Mouse (Mus musculus): Measurements from ENCODE around the gene Myt1. TPM values are rescaled to one million over a fixed set of nuclear protein-coding genes. Genes with fewer than 3 reads are reported as not detected.
"Not testable (repeated sequence)": the region's sequence is repeated elsewhere in the genome, so short reads cannot be mapped to it uniquely, and the experiment has no call there.

Gene Myt1
- total and polyA plus RNA-seq, 2 experiments from 2014 or later, result 7.6 to 57.4 TPM

GRCm38 (mm10) chr2:181787852-181788251 is 24.7 kb downstream of the Myt1 start:
- H3K27me3 ChIP-seq (ENCODE audit: insufficient read depth, low read length), result no peaks in the 10 kb centered on the region
- no peaks in the 10 kb centered on the region for H3K9me3 ChIP-seq (ENCODE audit: low read length)
- ATAC-seq (ENCODE audit: low FRiP score), result no peak
- H3K36me3 ChIP-seq (ENCODE audit: insufficient read depth, low read length), result peaks cover 12% of the 10 kb centered on the region
- H3K4me3 ChIP-seq (ENCODE audit: low read depth, low read length), result no peak overlapping the region
- TF ChIP-seq CTCF (IDR thresholded peaks at IDR 0.05), result no peak
- no peak overlapping the region for H3K27ac ChIP-seq (ENCODE audit: low read depth, low read length)
- no peaks in the 10 kb centered on the region for H3K4me1 ChIP-seq (ENCODE audit: insufficient read depth, low read length)
- DNase-seq (ENCODE audit: low spot score), result no peak
- H3K4me2 ChIP-seq (ENCODE audit: low read depth, low read length, poor library complexity, severe bottlenecking), result no peak overlapping the region
- 44% methylated on average over 5 of the region's 5 CpGs for WGBS
- H3K9ac ChIP-seq (replicated peaks; ENCODE audit: low read length, poor library complexity, severe bottlenecking), result no peak overlapping the region

- no peak for TF ChIP-seq CTCF (IDR thresholded peaks at IDR 0.05)
- WGBS, result 87% methylated on average over 6 of the region's 6 CpGs
Measured at GRCm38 (mm10) chr2:181789396-181789795, 26.3 kb downstream of the Myt1 start.

GRCm38 (mm10) chr2:181793186-181793585 is 30.1 kb downstream of the Myt1 start:
- not testable (repeated sequence) for H3K9me3 ChIP-seq (ENCODE audit: low read length); DNase-seq (ENCODE audit: low spot score); ATAC-seq (ENCODE audit: low FRiP score); H3K27ac ChIP-seq (ENCODE audit: low read depth, low read length); H3K9ac ChIP-seq (replicated peaks; ENCODE audit: low read length, poor library complexity, severe bottlenecking); H3K4me3 ChIP-seq (ENCODE audit: low read depth, low read length); H3K27me3 ChIP-seq (ENCODE audit: insufficient read depth, low read length); H3K4me1 ChIP-seq (ENCODE audit: insufficient read depth, low read length); H3K4me2 ChIP-seq (ENCODE audit: low read depth, low read length, poor library complexity, severe bottlenecking)
- H3K36me3 ChIP-seq (ENCODE audit: insufficient read depth, low read length), result peaks cover 27% of the 10 kb centered on the region
- 85% methylated on average over 8 of the region's 8 CpGs for WGBS

More at GRCm38 (mm10) chr2:181789396-181789795, 26.3 kb downstream of the Myt1 start:
- Histone ChIP-seq H3K4me3 (ENCODE audit: low read depth, low read length) (no peak overlapping the region), H3K9me3 (ENCODE audit: low read length) (no peaks in the 10 kb centered on the region), H3K27ac (ENCODE audit: low read depth, low read length) (no peak overlapping the region), H3K4me2 (ENCODE audit: low read depth, low read length, poor library complexity, severe bottlenecking) (no peak overlapping the region), H3K9ac (replicated peaks; ENCODE audit: low read length, poor library complexity, severe bottlenecking) (no peak overlapping the region), H3K4me1 (ENCODE audit: insufficient read depth, low read length) (no peaks in the 10 kb centered on the region), H3K36me3 (ENCODE audit: insufficient read depth, low read length) (peaks cover 12% of the 10 kb centered on the region), H3K27me3 (ENCODE audit: insufficient read depth, low read length) (no peaks in the 10 kb centered on the region)
- no peak for DNase-seq (ENCODE audit: low spot score)
- ATAC-seq (ENCODE audit: low FRiP score), result no peak

- peak; percentile 47 for ATAC-seq (ENCODE audit: low FRiP score)
- DNase-seq (ENCODE audit: low spot score), result peak; percentile 53
Measured at GRCm38 (mm10) chr2:181795641-181796130, 32.6 kb downstream of the Myt1 start.

GRCm38 (mm10) chr2:181797672-181798071 is 34.5 kb downstream of the Myt1 start:
- Histone ChIP-seq H3K4me1 (ENCODE audit: insufficient read depth, low read length) (no peaks in the 10 kb centered on the region), H3K36me3 (ENCODE audit: insufficient read depth, low read length) (peaks cover 22% of the 10 kb centered on the region; the same call in 1 of the 2 replicates), H3K9me3 (ENCODE audit: low read length) (no peaks in the 10 kb centered on the region), H3K9ac (replicated peaks; ENCODE audit: low read length, poor library complexity, severe bottlenecking) (no peak overlapping the region), H3K4me3 (ENCODE audit: low read depth, low read length) (no peak overlapping the region), H3K4me2 (ENCODE audit: low read depth, low read length, poor library complexity, severe bottlenecking) (no peak overlapping the region), H3K27ac (ENCODE audit: low read depth, low read length) (no peak overlapping the region), H3K27me3 (ENCODE audit: insufficient read depth, low read length) (no peaks in the 10 kb centered on the region)
- ATAC-seq (ENCODE audit: low FRiP score) (no peak), DNase-seq (ENCODE audit: low spot score) (peak; percentile 10)
- TF ChIP-seq CTCF (IDR thresholded peaks at IDR 0.05), result no peak
- 78% methylated on average over 8 of the region's 8 CpGs for WGBS

More at GRCm38 (mm10) chr2:181795641-181796130, 32.6 kb downstream of the Myt1 start:
- H3K27me3 ChIP-seq (ENCODE audit: insufficient read depth, low read length), result no peaks in the 10 kb centered on the region
- H3K9me3 ChIP-seq (ENCODE audit: low read length), result no peaks in the 10 kb centered on the region
- H3K4me1 ChIP-seq (ENCODE audit: insufficient read depth, low read length), result no peaks in the 10 kb centered on the region
- no peak overlapping the region for H3K4me3 ChIP-seq (ENCODE audit: low read depth, low read length)
- H3K4me2 ChIP-seq (ENCODE audit: low read depth, low read length, poor library complexity, severe bottlenecking), result no peak overlapping the region
- no peak overlapping the region for H3K9ac ChIP-seq (replicated peaks; ENCODE audit: low read length, poor library complexity, severe bottlenecking)
- H3K27ac ChIP-seq (ENCODE audit: low read depth, low read length), result peak overlapping the region; percentile 26; the same call in 1 of the 2 replicates
- H3K36me3 ChIP-seq (ENCODE audit: insufficient read depth, low read length), result peaks cover 21% of the 10 kb centered on the region; the same call in 1 of the 2 replicates
- TF ChIP-seq CTCF (IDR thresholded peaks at IDR 0.05), result no peak
- 48% methylated on average over 3 of the region's 3 CpGs for WGBS

- no peak overlapping the region for H3K4me3 ChIP-seq (ENCODE audit: low read depth, low read length)
- H3K27me3 ChIP-seq (ENCODE audit: insufficient read depth, low read length), result no peaks in the 10 kb centered on the region
- DNase-seq (ENCODE audit: low spot score) (no peak), ATAC-seq (ENCODE audit: low FRiP score) (no peak)
- peaks cover 30% of the 10 kb centered on the region for H3K36me3 ChIP-seq (ENCODE audit: insufficient read depth, low read length)
- H3K27ac ChIP-seq (ENCODE audit: low read depth, low read length), result no peak overlapping the region
- WGBS, result 77% methylated on average over 2 of the region's 2 CpGs
- no peak for TF ChIP-seq CTCF (IDR thresholded peaks at IDR 0.05)
- H3K9me3 ChIP-seq (ENCODE audit: low read length), result no peaks in the 10 kb centered on the region
- H3K4me2 ChIP-seq (ENCODE audit: low read depth, low read length, poor library complexity, severe bottlenecking), result no peak overlapping the region
- no peak overlapping the region for H3K9ac ChIP-seq (replicated peaks; ENCODE audit: low read length, poor library complexity, severe bottlenecking)
- no peaks in the 10 kb centered on the region for H3K4me1 ChIP-seq (ENCODE audit: insufficient read depth, low read length)
Measured at GRCm38 (mm10) chr2:181829032-181829650, 66.0 kb downstream of the Myt1 start.

Data from midbrain, postnatal 0 days (tissue).